Mouse (Mus musculus) spleen, postnatal 4 days (tissue): ENCODE results near the gene Med17.

Experiments used
- DNase-seq, 2 experiments: peaks; one replicate each; pipeline ENCODE4 v3.0.0; 2022; ENCODE audit warnings: low spot score in 2 of 2

Med17 gene

GRCm38 (mm10) chr9:15237516-15238296 is 42.0 kb downstream of the Med17 start:
- peak in 1 of 2 experiments; percentile 40 for DNase-seq

GRCm38 (mm10) chr9:15235986-15236385 is 43.7 kb downstream of the Med17 start:
- DNase-seq: peak in 1 of 2 experiments; percentile 41

GRCm38 (mm10) chr9:15233604-15234003 is 46.1 kb downstream of the Med17 start:
- DNase-seq: peak in 1 of 2 experiments; percentile 30

GRCm38 (mm10) chr9:15232445-15232844 is 47.3 kb downstream of the Med17 start:
- peak in 1 of 2 experiments; percentile 43 for DNase-seq

- DNase-seq: no peak
Measured at GRCm38 (mm10) chr9:15224912-15225311, 54.8 kb downstream of the Med17 start.

GRCm38 (mm10) chr9:15213695-15214094 is 66.0 kb downstream of the Med17 start:
- DNase-seq: no peak

- DNase-seq: no peak
Measured at GRCm38 (mm10) chr9:15211876-15212275, 67.9 kb downstream of the Med17 start.
